Comparison of ENCODE assay signal across 14 mouse cellular contexts in genomic region chr2:141863628-141864165, GRCm38 (mm10).
"Had no signal": no experiment of that assay in that cellular context is flagged by ENCODE, and none has a peak within 500 bp of the region (broad histone marks: within the 10 kb centered on the region; RNA-seq: fewer than 3 reads in every experiment).

No protein-coding gene starts in this region.

- H3K4me1 ChIP-seq: neural tube, embryonic 15.5 days had no signal

- DNase-seq: kidney, postnatal 36 days; left cerebral cortex, postnatal 4 days; lung, adult 2 months; lung, postnatal 36 days; right cerebral cortex, adult 18-20 months; right cerebral cortex, postnatal 25 days; thymus, postnatal 4 days had no signal

- H3K27me3 ChIP-seq: limb, embryonic 13.5 days; midbrain, embryonic 13.5 days; neural tube, embryonic 15.5 days had no signal

- H3K4me2 ChIP-seq: limb, embryonic 13.5 days; midbrain, embryonic 13.5 days; neural tube, embryonic 15.5 days had no signal

- H3K36me3 ChIP-seq: limb, embryonic 13.5 days; midbrain, embryonic 13.5 days; neural tube, embryonic 15.5 days had no signal

- ATAC-seq: lung, postnatal 0 days had no signal

- H3K9ac ChIP-seq: limb, embryonic 13.5 days; liver, embryonic 14.5 days; midbrain, embryonic 13.5 days; neural tube, embryonic 15.5 days had no signal

- H3K27ac ChIP-seq: kidney, postnatal 0 days; limb, embryonic 13.5 days; liver, embryonic 14.5 days; midbrain, embryonic 13.5 days; neural tube, embryonic 15.5 days; stomach, postnatal 0 days had no signal

- H3K4me3 ChIP-seq: limb, embryonic 13.5 days; midbrain, embryonic 13.5 days; neural tube, embryonic 15.5 days had no signal

- H3K9me3 ChIP-seq: limb, embryonic 13.5 days; midbrain, embryonic 13.5 days; neural tube, embryonic 15.5 days had no signal
